Mouse (Mus musculus): Measurements from ENCODE around the gene Rusc2.

DNA sequence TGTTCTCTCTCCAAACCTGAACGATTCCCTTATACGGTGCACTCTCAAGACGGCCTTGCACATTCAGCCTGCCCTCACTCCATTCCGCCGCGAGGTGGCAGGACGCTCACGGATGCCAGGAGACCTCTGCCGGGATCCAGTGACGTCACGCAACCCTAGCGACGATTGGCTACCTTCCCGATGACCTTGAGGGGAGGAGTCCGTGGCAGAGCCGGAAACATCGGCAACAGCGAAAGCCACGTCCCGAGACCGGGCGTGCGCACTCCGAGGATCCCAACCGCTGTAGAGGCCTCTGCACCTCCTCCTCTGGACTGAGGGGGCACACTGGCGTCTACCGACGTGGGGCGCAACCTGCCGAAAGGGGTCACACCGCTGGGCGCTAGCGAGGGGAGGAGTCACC, 60.3 kb downstream of the Rusc2 start:
- TF ChIP-seq CTCF (IDR thresholded peaks at IDR 0.05; ENCODE audit: extremely low read depth, insufficient read depth, low read length) (peak; percentile 93), POLR2A (IDR thresholded peaks at IDR 0.05; ENCODE audit: extremely low read depth, insufficient read depth, low read length) (peak; percentile 96)
